Mouse (Mus musculus) heart, adult 2 months (tissue): ENCODE data around the gene Hecw1. TPM values are rescaled to one million over a fixed set of nuclear protein-coding genes. Genes with fewer than 3 reads are reported as not detected.

ENCODE experiments used
- DNase-seq, 2 experiments: peaks; one replicate each; pipeline ENCODE4 v3.0.0; 2021
- H3K27ac ChIP-seq: fragments of 200-600 bp; 2 replicates; pipeline ENCODE4 v1.8.1; 2022
- H3K27me3 ChIP-seq: fragments of 200-500 bp; 2 replicates; pipeline ENCODE4 v1.6.1; 2012; ENCODE audit warnings: mild to moderate bottlenecking, low read length, inconsistent platforms, mixed read lengths; ENCODE audit not compliant: control insufficient read depth, insufficient read depth
- H3K36me3 ChIP-seq: fragments of 200-500 bp; 2 replicates; pipeline ENCODE4 v1.6.1; 2012; ENCODE audit warnings: low read length, inconsistent platforms; ENCODE audit not compliant: control insufficient read depth, insufficient read depth
- H3K4me1 ChIP-seq: fragments of 200-500 bp; 2 replicates; pipeline ENCODE4 v1.6.1; 2011; ENCODE audit warnings: low read length; ENCODE audit not compliant: control insufficient read depth, insufficient read depth
- H3K4me3 ChIP-seq: fragments of 200-600 bp; 2 replicates; pipeline ENCODE4 v1.8.1; 2022
- H3K79me2 ChIP-seq: fragments of 200-500 bp; replicated peaks from 2 replicates; pipeline ENCODE4 v1.6.1; 2012; ENCODE audit warnings: mild to moderate bottlenecking, inconsistent platforms, low read length, moderate library complexity, mixed read lengths; ENCODE audit not compliant: control insufficient read depth, insufficient read depth
- H3K9ac ChIP-seq: fragments of 200-500 bp; 2 replicates; pipeline ENCODE4 v1.6.1; 2012; ENCODE audit warnings: low read depth, mild to moderate bottlenecking, control low read depth, inconsistent platforms, low read length, mixed read lengths
- CTCF ChIP-seq: fragments of 200-600 bp; IDR thresholded peaks from 2 replicates; pipeline ENCODE4 v1.8.1; 2022; ENCODE audit warnings: antibody characterized with exemption, mild to moderate bottlenecking, moderate library complexity
- EP300 ChIP-seq: fragments of 200-500 bp; IDR thresholded peaks from 2 replicates; pipeline ENCODE4 v1.6.1; 2011; ENCODE audit warnings: low read depth, low read length, control low read depth; ENCODE audit not compliant: insufficient read depth
- POLR2A ChIP-seq: fragments of 200-500 bp; IDR thresholded peaks from 2 replicates; pipeline ENCODE4 v1.6.1; 2011; ENCODE audit warnings: mild to moderate bottlenecking, low read depth, low read length, control low read depth; ENCODE audit not compliant: insufficient read depth
- WGBS: fragments of 180-500 bp; shearing (Covaris S2); methylation state at CpG from one replicate; pipeline ENCODE4 v1.1.7; 2018; 5-methylcytosine and 5-hydroxymethylcytosine counted together
- intact Hi-C: fragments of 180-260 bp; cut with DNase I; formaldehyde crosslinking; loops from one replicate; pipeline ENCODE4 v1.15.1; 2025
- polyA plus RNA-seq: library from polyadenylated mRNA; depleted of rRNA; stranded (reverse); fragments of >200 nt; gene quantifications from 2 replicates; pipeline ENCODE4 v1.2.3, GENCODE M21; 2012
- total RNA-seq, 2 experiments: library from RNA; stranded (reverse); gene quantifications; 2 replicates each; pipeline ENCODE4 v1.2.3; 2021

The Hecw1 gene
- total and polyA plus RNA-seq, 3 experiments: 0.04 to 0.73 (median 0.05) TPM

DNA sequence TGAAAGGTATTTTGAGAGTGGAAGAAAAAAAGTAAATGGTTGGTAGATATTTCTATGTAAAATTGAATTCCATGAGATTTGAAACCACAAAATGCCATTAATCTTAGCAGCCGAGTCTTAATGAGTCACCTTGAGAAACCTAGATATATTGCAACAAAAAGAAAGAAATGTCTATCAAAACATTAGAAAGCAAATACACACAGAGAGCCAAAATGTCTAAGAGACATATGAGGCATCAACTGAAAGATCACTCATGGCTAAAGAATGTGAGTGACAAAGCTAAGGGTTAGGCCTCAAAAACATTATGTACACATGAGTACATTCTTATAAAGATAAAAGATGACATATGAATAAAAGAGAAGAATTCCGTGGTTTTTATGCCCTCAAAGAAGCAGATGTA lies 26.1 kb downstream of the Hecw1 start:
- Histone ChIP-seq H3K79me2 (no peaks in the 10 kb centered on the region), H3K36me3 (no peaks in the 10 kb centered on the region), H3K4me1 (no peaks in the 10 kb centered on the region), H3K27ac (no peak overlapping the region), H3K4me3 (no peak overlapping the region), H3K27me3 (no peaks in the 10 kb centered on the region), H3K9ac (no peak overlapping the region)
- 60% methylated on average over 2 of the region's 2 CpGs for WGBS
- TF ChIP-seq EP300: no peak
- TF ChIP-seq POLR2A: no peak
- no peak for TF ChIP-seq CTCF
- no peak for DNase-seq
- intact Hi-C loops: no loop called here

DNA sequence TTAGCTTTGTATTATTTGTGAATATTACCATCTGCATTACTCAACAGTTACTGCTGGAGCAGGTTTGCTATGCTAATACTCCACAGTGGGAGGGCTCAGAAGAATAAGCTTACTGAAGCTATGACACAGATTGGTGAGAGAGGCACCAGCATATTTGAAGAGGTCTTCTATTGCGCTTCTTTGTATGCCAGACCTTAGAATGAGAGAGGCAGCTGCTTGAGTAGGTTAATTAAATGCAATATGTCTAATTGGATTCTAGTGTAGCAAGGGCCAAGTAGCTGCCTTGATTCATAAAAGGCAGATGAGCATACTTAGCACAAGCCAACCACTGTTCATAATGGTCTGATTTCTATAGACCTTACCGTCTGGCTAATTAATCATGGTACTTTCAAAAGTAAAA lies 35.2 kb downstream of the Hecw1 start:
- TF ChIP-seq EP300 (no peak), POLR2A (no peak), CTCF (no peak)
- intact Hi-C loops: no loop called here

DNA sequence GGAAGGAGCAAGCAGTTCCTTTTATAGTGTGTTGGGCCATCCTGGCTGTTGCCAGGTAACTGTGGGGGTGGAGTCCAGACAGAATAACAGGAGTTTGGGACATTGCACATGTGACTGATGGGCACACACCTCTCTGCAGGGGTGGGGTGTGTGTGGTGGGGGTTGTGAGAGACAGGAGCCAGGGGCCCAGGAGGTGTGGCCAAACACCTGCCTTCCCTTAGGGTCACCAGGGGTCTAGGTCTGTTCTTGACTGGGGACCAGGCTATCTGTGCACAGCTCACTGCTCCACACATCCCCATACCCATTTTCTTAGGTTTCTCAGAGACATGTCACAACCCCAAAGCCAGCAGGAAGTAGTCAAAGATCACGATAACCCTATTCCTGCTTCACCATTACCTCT lies 51.9 kb downstream of the Hecw1 start:
- DNase-seq: no peak
- Histone ChIP-seq H3K4me3 (no peak overlapping the region), H3K27me3 (no peaks in the 10 kb centered on the region), H3K4me1 (no peaks in the 10 kb centered on the region), H3K9ac (no peak overlapping the region), H3K79me2 (no peaks in the 10 kb centered on the region), H3K27ac (no peak overlapping the region), H3K36me3 (no peaks in the 10 kb centered on the region)
- 76% methylated on average over 1 of the region's 1 CpGs for whole genome bisulfite sequencing
- TF ChIP-seq EP300 (no peak), POLR2A (no peak), CTCF (no peak)
- intact Hi-C loops: no loop called here

More for the DNA sequence above, 35.2 kb downstream of the Hecw1 start:
- Histone ChIP-seq H3K4me3 (no peak overlapping the region), H3K9ac (no peak overlapping the region), H3K36me3 (no peaks in the 10 kb centered on the region), H3K4me1 (no peaks in the 10 kb centered on the region), H3K27me3 (no peaks in the 10 kb centered on the region), H3K27ac (no peak overlapping the region), H3K79me2 (no peaks in the 10 kb centered on the region)
- DNase-seq: no peak
- WGBS: 91% methylated on average over 2 of the region's 2 CpGs

DNA sequence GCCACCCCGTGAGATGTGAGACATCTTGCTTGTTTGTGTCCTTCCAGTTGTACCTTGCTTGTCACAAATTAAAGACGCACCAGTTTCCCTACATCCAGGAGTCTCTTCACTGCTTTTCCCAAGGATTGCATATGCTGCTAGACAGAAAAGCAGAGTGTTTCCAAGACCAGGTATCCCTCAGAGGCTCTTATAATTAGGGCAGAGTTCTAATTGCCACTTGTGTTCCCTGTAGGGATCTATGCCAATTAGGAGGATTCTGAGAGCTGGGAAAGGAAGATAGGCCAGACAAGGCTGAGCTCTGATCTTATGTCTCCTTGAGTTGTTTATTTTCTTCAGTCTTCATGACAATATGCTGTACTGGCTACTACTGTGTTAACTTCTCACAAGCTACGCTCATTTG lies 55.5 kb downstream of the Hecw1 start:
- intact Hi-C loops: no loop called here
- TF ChIP-seq POLR2A (no peak), CTCF (no peak)
- DNase-seq: no peak

DNA sequence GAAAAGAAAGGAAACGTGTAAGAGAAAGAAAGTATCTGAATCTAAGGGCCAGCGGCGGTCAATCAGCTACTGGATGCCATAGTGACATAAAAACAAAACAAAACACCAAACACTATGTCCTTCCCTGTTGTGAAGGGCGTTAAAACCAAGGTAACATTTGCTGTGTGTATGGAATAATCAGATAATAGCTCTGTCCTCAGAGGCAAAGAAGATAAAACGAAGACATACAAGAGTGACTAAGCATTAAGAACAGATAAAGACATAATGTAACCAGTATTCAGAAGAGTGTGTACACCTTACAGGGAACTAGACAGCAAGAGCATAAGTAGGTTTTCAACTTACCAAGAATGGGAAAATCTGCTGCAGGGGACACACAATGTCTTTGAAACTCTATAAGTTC lies 62.0 kb downstream of the Hecw1 start:
- TF ChIP-seq EP300: no peak
- TF ChIP-seq POLR2A: no peak
- TF ChIP-seq CTCF: no peak

More for the DNA sequence above, 55.5 kb downstream of the Hecw1 start:
- 71% methylated on average over 3 of the region's 3 CpGs for WGBS
- H3K4me3 ChIP-seq: no peak overlapping the region
- H3K9ac ChIP-seq: no peak overlapping the region
- no peaks in the 10 kb centered on the region for H3K27me3 ChIP-seq
- no peaks in the 10 kb centered on the region for H3K4me1 ChIP-seq
- no peaks in the 10 kb centered on the region for H3K36me3 ChIP-seq
- no peak overlapping the region for H3K27ac ChIP-seq
- H3K79me2 ChIP-seq: no peaks in the 10 kb centered on the region

DNA sequence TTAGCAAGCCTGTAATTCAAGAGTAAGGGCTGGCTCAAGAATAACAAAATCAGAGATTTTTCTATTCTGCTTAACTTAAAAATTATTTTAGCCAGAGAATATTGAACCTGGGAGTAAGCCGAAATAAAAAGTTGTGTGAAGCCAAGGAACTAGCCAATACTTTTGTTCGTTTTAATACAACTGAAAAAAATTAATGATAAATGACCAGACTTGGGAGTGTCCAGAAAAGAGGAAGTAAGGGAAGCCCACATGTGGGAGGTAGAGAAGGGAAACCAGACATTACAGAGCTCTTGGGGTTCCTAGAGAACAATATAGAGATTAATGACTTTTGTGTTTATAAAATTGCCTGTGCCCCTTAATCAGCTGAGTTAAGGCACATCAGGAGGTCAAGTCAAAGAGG lies 66.0 kb downstream of the Hecw1 start:
- Histone ChIP-seq H3K79me2 (no peaks in the 10 kb centered on the region), H3K36me3 (no peaks in the 10 kb centered on the region), H3K27me3 (no peaks in the 10 kb centered on the region), H3K9ac (no peak overlapping the region), H3K4me1 (no peaks in the 10 kb centered on the region), H3K27ac (no peak overlapping the region), H3K4me3 (no peak overlapping the region)
- WGBS: 67% methylated on average over 2 of the region's 2 CpGs
- intact Hi-C loops: no loop called here
- no peak for TF ChIP-seq POLR2A
- TF ChIP-seq CTCF: no peak
- no peak for TF ChIP-seq EP300
- DNase-seq: no peak

More for the DNA sequence above, 62.0 kb downstream of the Hecw1 start:
- no peaks in the 10 kb centered on the region for H3K79me2 ChIP-seq
- no peaks in the 10 kb centered on the region for H3K36me3 ChIP-seq
- intact Hi-C loops: no loop called here
- DNase-seq: no peak
- H3K9ac ChIP-seq: no peak overlapping the region
- H3K27ac ChIP-seq: no peak overlapping the region
- H3K27me3 ChIP-seq: no peaks in the 10 kb centered on the region
- WGBS: 55% methylated on average over 5 of the region's 5 CpGs
- no peak overlapping the region for H3K4me3 ChIP-seq
- no peaks in the 10 kb centered on the region for H3K4me1 ChIP-seq

DNA sequence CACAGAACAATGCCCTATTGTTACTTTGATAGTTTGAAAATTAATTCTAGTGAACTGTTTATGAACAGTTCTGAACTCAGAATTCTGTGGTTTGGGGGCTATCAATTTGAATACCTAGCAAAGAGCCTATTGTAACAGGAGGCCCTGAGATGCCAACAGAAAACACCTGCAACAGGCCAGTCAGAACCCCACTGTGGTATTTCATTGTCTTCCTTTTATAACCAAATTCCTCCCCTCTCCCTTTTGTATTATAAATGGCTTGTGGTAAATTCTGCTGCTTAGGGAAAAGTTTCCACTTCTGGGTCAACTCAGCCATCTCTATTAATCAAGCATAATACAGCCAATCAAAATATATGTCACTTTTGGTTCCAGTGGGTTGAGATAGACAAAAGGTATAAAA lies 83.5 kb downstream of the Hecw1 start:
- intact Hi-C loops: no loop called here
- Histone ChIP-seq H3K9ac (no peak overlapping the region), H3K36me3 (no peaks in the 10 kb centered on the region), H3K27ac (no peak overlapping the region), H3K4me3 (no peak overlapping the region), H3K79me2 (no peaks in the 10 kb centered on the region), H3K4me1 (no peaks in the 10 kb centered on the region), H3K27me3 (no peaks in the 10 kb centered on the region)
- no peak for DNase-seq
- TF ChIP-seq EP300 (no peak), CTCF (no peak), POLR2A (no peak)
